Mouse (Mus musculus) bone marrow macrophage, adult 2 months (primary cell): ENCODE data around the gene Prss48.

Experiments
- CTCF ChIP-seq: IDR thresholded peaks from 2 replicates; pipeline ENCODE4 v1.5.1; 2012; ENCODE audit warnings: low read depth, mild to moderate bottlenecking, low read length, moderate library complexity
- POLR2A ChIP-seq: IDR thresholded peaks from 2 replicates; pipeline ENCODE4 v1.6.1; 2012; ENCODE audit warnings: mild to moderate bottlenecking, low read depth, low read length, borderline replicate concordance

GRCm38 (mm10) chr3:86037926-86038484 lies 35.7 kb upstream of the Prss48 start:
- TF ChIP-seq CTCF (no peak), POLR2A (no peak)
